Mouse (Mus musculus) heart, postnatal 0 days (tissue): ENCODE results near the gene Fam185a. TPM values are rescaled to one million over a fixed set of nuclear protein-coding genes. Genes with fewer than 3 reads are reported as not detected.

ENCODE experiments used
- ATAC-seq: fragments of 200-750 bp; cut with Nextera tagmentation; 2 replicates; pipeline ENCODE4 v1.8.0; 2017; ENCODE audit warnings: low read depth, moderate number of reproducible peaks, moderate library complexity; ENCODE audit not compliant: insufficient read depth
- DNase-seq: peaks from one replicate; pipeline ENCODE4 v3.0.0-alpha.2; 2016; ENCODE audit warnings: low spot score
- H3K27ac ChIP-seq: fragments of 300-500 bp; sonication (generic); 2 replicates; pipeline ENCODE4 v1.5.1; 2014; ENCODE audit warnings: low read depth, mild to moderate bottlenecking
- H3K27me3 ChIP-seq: fragments of 300-500 bp; sonication (generic); 2 replicates; pipeline ENCODE4 v1.6.1; 2014; ENCODE audit warnings: low read length, mixed read lengths; ENCODE audit not compliant: control insufficient read depth, insufficient read depth
- H3K36me3 ChIP-seq: fragments of 300-500 bp; sonication (generic); replicated peaks from 2 replicates; pipeline ENCODE4 v1.6.1; 2014; ENCODE audit warnings: low read length, mixed read lengths; ENCODE audit not compliant: control insufficient read depth, insufficient read depth
- H3K4me1 ChIP-seq: fragments of 300-500 bp; sonication (generic); 2 replicates; pipeline ENCODE4 v1.6.1; 2014; ENCODE audit warnings: antibody characterized with exemption; ENCODE audit not compliant: control insufficient read depth, insufficient read depth
- H3K4me2 ChIP-seq: fragments of 300-500 bp; sonication (generic); 2 replicates; pipeline ENCODE4 v1.6.1; 2014; ENCODE audit warnings: low read depth, mild to moderate bottlenecking, low read length, moderate library complexity
- H3K4me3 ChIP-seq: fragments of 300-500 bp; sonication (generic); 2 replicates; pipeline ENCODE4 v1.5.1; 2014; ENCODE audit warnings: low read depth, low read length
- H3K9ac ChIP-seq: fragments of 300-500 bp; sonication (generic); replicated peaks from 2 replicates; pipeline ENCODE4 v1.6.1; 2014; ENCODE audit warnings: low read depth, low read length, mixed read lengths
- H3K9me3 ChIP-seq: fragments of 300-500 bp; sonication (generic); replicated peaks from 2 replicates; pipeline ENCODE4 v1.6.1; 2016; ENCODE audit warnings: low read length; ENCODE audit not compliant: control insufficient read depth
- CTCF ChIP-seq: IDR thresholded peaks from 2 replicates; pipeline ENCODE4 v1.5.1; 2016; ENCODE audit warnings: antibody characterized with exemption, control low read depth, low read depth
- EP300 ChIP-seq: IDR thresholded peaks from 2 replicates; pipeline ENCODE4 v1.6.1; 2016; ENCODE audit warnings: antibody characterized with exemption, low read depth
- WGBS: fragments of 180-500 bp; shearing (Covaris S2); extraction: QIAGEN DNeasy Blood & Tissue Kit; methylation state at CpG from one replicate; pipeline ENCODE4 v1.1.7; 2014; 5-methylcytosine and 5-hydroxymethylcytosine counted together
- polyA plus RNA-seq: library from polyadenylated mRNA; unstranded; fragments of >200 nt; fragmentation: Nextera tagmentation; extraction: Ambion mirVana; gene quantifications from 2 replicates; pipeline ENCODE4 v1.2.1, GENCODE M21; 2015
- total RNA-seq: library from RNA; depleted of rRNA; stranded (reverse); fragments of >200 nt; gene quantifications from 2 replicates; pipeline ENCODE4 v1.2.3, GENCODE M21; 2014; ENCODE audit warnings: low replicate concordance

Fam185a gene
- total and polyA plus RNA-seq, 2 experiments from 2014 or later = 6.9 to 23.4 TPM

DNA sequence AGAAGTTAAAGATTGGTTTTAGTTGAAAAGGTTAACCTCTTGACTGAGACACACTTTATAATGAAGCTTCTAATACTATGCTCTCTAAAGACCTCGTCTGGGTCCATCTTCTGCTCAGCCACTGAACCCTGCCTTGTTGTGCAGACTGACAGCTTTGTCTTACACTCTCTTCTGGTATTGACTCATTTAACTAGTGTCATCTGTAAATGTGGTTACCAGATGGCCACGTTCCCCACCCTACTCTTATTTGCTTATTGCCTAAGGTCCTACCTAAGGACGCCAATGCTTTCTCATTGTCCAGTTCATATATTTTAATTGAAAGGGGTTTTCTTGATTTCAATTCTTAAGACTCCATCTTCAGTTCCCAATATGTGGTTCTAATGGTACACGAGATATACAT, 35.9 kb upstream of the Fam185a start:
- no peak overlapping the region for H3K4me3 ChIP-seq
- H3K4me1 ChIP-seq = peaks cover 9% of the 10 kb centered on the region
- no peak for TF ChIP-seq CTCF
- no peak for TF ChIP-seq EP300
- DNase-seq = no peak
- no peak overlapping the region for H3K27ac ChIP-seq
- ATAC-seq = no peak
- H3K9ac ChIP-seq = no peak overlapping the region
- H3K27me3 ChIP-seq = no peaks in the 10 kb centered on the region
- H3K36me3 ChIP-seq = no peaks in the 10 kb centered on the region
- H3K9me3 ChIP-seq = no peaks in the 10 kb centered on the region
- WGBS = 86% methylated on average over 4 of the region's 4 CpGs
- H3K4me2 ChIP-seq = no peak overlapping the region

DNA sequence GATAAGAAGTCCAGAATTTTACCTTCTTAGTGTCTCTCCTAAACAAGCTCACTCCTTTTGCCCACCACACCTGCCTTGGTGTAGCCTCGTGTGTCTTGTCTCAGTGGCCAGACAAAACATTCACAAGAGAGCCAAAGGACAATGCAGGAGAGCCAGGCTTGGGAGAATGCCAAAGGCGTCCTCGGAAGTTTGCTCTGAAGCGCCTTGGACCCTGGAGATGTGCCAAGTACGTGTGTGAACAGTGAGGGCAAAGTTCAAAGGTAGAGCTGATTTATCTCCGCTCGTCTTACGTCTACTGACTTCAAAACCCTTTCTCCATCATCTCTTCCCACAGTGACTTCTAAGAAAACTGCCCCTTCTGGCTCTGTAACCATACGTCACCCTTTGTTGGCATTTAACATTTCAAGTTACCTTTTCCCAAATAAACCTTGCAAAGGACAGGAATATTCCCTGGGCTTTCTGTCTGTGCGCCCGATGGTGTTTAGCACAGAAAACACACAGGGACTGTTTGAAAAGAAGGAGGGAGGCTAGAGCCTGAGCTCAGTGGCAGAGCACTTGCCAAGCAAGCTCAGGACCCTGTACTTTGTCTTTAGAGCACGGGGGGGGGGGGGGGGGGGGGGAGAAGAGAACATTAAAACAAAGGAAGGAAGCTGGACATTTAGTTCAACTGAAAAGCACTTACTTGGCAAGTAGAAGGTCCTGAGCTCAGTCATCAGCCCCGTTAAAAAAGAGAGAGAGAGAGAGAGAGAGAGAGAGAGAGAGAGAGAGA, 33.0 kb upstream of the Fam185a start:
- Histone ChIP-seq H3K27me3 (no peaks in the 10 kb centered on the region), H3K27ac (no peak overlapping the region), H3K9ac (no peak overlapping the region), H3K4me1 (peaks cover 23% of the 10 kb centered on the region; the same call in 1 of the 2 replicates), H3K4me3 (no peak overlapping the region), H3K9me3 (no peaks in the 10 kb centered on the region), H3K4me2 (peak overlapping the region; percentile 21; the same call in 1 of the 2 replicates), H3K36me3 (no peaks in the 10 kb centered on the region)
- 22% methylated on average over 12 of the region's 13 CpGs for WGBS
- TF ChIP-seq CTCF (no peak), EP300 (no peak)
- DNase-seq = peak; percentile 16
- ATAC-seq = no peak; the same call in 1 of the 2 replicates

DNA sequence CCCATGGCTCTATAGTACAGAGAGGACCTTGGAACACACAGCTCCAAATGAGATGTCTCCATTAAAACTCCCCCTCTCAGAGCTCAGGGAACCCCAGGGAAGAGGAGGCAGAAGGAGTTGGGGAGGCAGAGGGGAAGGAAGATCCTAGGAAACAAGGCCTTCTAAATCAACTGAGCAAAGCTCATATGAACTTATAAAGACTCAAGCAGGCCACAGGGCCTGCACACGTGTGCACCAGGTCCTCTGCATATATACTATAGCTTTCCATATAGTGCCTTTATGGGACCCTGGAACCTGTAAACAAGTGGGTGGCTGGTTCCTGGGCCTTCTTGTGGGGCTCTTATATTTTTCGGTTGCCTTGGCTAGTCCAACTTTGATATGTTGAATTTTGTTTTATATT, 30.2 kb upstream of the Fam185a start:
- WGBS = 69% methylated on average over 2 of the region's 2 CpGs
- H3K9ac ChIP-seq = no peak overlapping the region
- no peak for ATAC-seq
- no peak for DNase-seq
- no peak overlapping the region for H3K4me3 ChIP-seq
- no peaks in the 10 kb centered on the region for H3K36me3 ChIP-seq
- H3K27me3 ChIP-seq = no peaks in the 10 kb centered on the region
- H3K27ac ChIP-seq = 0 out of 2 replicates have a peak overlapping the region, but pooled peaks have one; percentile 3
- TF ChIP-seq CTCF (no peak), EP300 (no peak)
- H3K9me3 ChIP-seq = no peaks in the 10 kb centered on the region
- H3K4me2 ChIP-seq = no peak overlapping the region
- peaks cover 23% of the 10 kb centered on the region; the same call in 1 of the 2 replicates for H3K4me1 ChIP-seq

DNA sequence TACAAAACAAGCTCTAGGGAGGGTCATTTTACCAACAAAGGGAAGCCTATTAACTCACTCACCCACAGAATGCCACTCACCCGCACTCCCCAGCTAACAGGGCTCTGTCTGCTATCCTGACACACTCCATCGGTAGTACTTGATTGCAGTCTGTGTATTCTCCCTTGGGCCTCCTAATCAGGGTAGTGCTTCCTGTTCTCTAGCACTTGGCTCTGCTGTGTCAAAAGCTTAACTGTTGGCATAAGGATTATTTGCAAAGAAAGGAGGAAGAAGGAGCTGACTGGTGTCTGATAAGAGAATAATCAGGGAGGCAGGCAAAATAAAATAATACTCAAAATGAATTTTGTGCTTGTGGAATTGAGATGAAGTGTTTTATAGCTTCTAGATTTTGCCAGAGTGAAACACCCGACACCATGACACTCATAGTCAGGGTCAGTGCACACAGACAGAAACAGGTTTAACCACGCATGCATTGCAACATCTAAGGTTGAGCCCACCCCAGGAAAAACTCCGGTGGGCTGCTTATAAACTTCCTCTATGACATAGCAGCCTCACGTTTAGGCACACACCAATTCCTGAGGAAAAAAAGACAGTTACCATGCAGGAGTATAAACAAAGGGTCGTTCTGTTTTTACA, 29.4 kb upstream of the Fam185a start:
- ATAC-seq (peak; percentile 81), DNase-seq (peak; percentile 66)
- peak; percentile 72 for TF ChIP-seq EP300
- TF ChIP-seq CTCF = no peak
- Histone ChIP-seq H3K9ac (no peak overlapping the region), H3K27ac (peak overlapping the region; percentile 49), H3K4me3 (no peak overlapping the region), H3K36me3 (no peaks in the 10 kb centered on the region), H3K9me3 (no peaks in the 10 kb centered on the region), H3K27me3 (no peaks in the 10 kb centered on the region), H3K4me2 (no peak overlapping the region), H3K4me1 (peaks cover 23% of the 10 kb centered on the region; the same call in 1 of the 2 replicates)
- WGBS = 29% methylated on average over 7 of the region's 7 CpGs

DNA sequence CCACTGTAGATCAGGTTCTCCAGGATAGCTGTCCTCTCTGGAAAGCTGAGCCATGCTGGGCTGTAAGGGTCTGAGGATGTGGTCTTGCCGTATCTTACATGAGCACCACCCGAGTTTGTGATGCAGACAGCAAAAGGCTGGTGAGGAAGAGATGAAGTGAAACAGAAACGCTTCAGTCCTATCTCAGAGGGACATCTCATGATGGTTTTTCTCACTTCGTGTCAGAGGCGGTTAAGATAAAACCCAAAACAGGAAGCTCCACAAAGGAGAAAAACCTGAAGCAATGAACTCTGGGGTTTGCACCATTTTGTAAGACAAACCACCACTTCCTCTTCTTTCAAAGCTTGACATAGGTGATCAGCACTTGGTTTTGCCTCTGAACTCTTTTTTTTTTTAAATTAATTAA, 13.5 kb upstream of the Fam185a start:
- no peak for ATAC-seq
- H3K27ac ChIP-seq = peak overlapping the region; percentile 30; the same call in 1 of the 2 replicates
- no peaks in the 10 kb centered on the region for H3K4me1 ChIP-seq
- no peaks in the 10 kb centered on the region for H3K36me3 ChIP-seq
- no peak overlapping the region for H3K4me2 ChIP-seq
- WGBS = 53% methylated on average over 5 of the region's 5 CpGs
- no peaks in the 10 kb centered on the region for H3K9me3 ChIP-seq
- no peak overlapping the region for H3K4me3 ChIP-seq
- H3K9ac ChIP-seq = no peak overlapping the region
- TF ChIP-seq EP300 = no peak
- TF ChIP-seq CTCF = no peak
- DNase-seq = no peak
- H3K27me3 ChIP-seq = no peaks in the 10 kb centered on the region
